Mouse (Mus musculus): ENCODE results near the gene Cphx2.
"Not testable (repeated sequence)": the region's sequence is repeated elsewhere in the genome, so short reads cannot be mapped to it uniquely, and the experiment has no call there.

GRCm38 (mm10) chr14:26097622-26098021, 16.3 kb downstream of the Cphx2 start:
- TF ChIP-seq POLR2A (IDR thresholded peaks at IDR 0.05; ENCODE audit: borderline replicate concordance, insufficient read depth, low read length); CTCF (IDR thresholded peaks at IDR 0.05; ENCODE audit: borderline replicate concordance, insufficient read depth, low read depth, low read length): not testable (repeated sequence)

All from cerebellum, adult 2 months (tissue).